Mouse (Mus musculus) lung, embryonic 16.5 days (tissue): ENCODE measurements around the gene Krt42. TPM values are rescaled to one million over a fixed set of nuclear protein-coding genes. Genes with fewer than 3 reads are reported as not detected.
"Not testable (repeated sequence)": the region's sequence is repeated elsewhere in the genome, so short reads cannot be mapped to it uniquely, and the experiment has no call there.

Experiments
- ATAC-seq: fragments of 200-750 bp; cut with Nextera tagmentation; 2 replicates; pipeline ENCODE4 v1.8.0; 2017; ENCODE audit warnings: low read depth, mild to moderate bottlenecking, moderate library complexity
- H3K27ac ChIP-seq: fragments of 300-500 bp; sonication (generic); 2 replicates; pipeline ENCODE4 v1.5.1; 2014; ENCODE audit warnings: mild to moderate bottlenecking, control low read depth, low read length
- H3K27me3 ChIP-seq: fragments of 300-500 bp; sonication (generic); 2 replicates; pipeline ENCODE4 v1.6.1; 2014; ENCODE audit warnings: low read depth, low read length, mixed read lengths; ENCODE audit not compliant: control insufficient read depth, insufficient read depth
- H3K36me3 ChIP-seq: fragments of 300-500 bp; sonication (generic); 2 replicates; pipeline ENCODE4 v1.6.1; 2014; ENCODE audit warnings: low read length; ENCODE audit not compliant: control insufficient read depth, insufficient read depth
- H3K4me1 ChIP-seq: fragments of 300-500 bp; sonication (generic); replicated peaks from 2 replicates; pipeline ENCODE4 v1.6.1; 2014; ENCODE audit warnings: low read length, mixed read lengths; ENCODE audit not compliant: control insufficient read depth, insufficient read depth
- H3K4me2 ChIP-seq: fragments of 300-500 bp; sonication (generic); 2 replicates; pipeline ENCODE4 v1.6.1; 2014; ENCODE audit warnings: low read depth, low read length, control low read depth
- H3K4me3 ChIP-seq: fragments of 300-500 bp; sonication (generic); 2 replicates; pipeline ENCODE4 v1.5.1; 2014; ENCODE audit warnings: mild to moderate bottlenecking, low read length, control low read depth
- H3K9ac ChIP-seq: fragments of 300-500 bp; sonication (generic); 2 replicates; pipeline ENCODE4 v1.6.1; 2014; ENCODE audit warnings: low read length, control low read depth
- H3K9me3 ChIP-seq: fragments of 300-500 bp; sonication (generic); 2 replicates; pipeline ENCODE4 v1.6.1; 2016; ENCODE audit warnings: low read length; ENCODE audit not compliant: control insufficient read depth
- WGBS: fragments of 180-500 bp; shearing (Covaris S2); extraction: QIAGEN DNeasy Blood & Tissue Kit; methylation state at CpG from one replicate; pipeline ENCODE4 v1.1.7; 2014; 5-methylcytosine and 5-hydroxymethylcytosine counted together
- polyA plus RNA-seq: library from polyadenylated mRNA; unstranded; fragments of >200 nt; fragmentation: Nextera tagmentation; extraction: Ambion mirVana; gene quantifications from 2 replicates; pipeline ENCODE4 v1.2.1, GENCODE M21; 2015

The Krt42 gene
- not detected in 2 replicates for polyA plus RNA-seq

- no peaks in the 10 kb centered on the region for H3K9me3 ChIP-seq
- no peak within 1 kb of the TSS for H3K27ac ChIP-seq
- H3K27me3 ChIP-seq = no peaks in the 10 kb centered on the region
- no peak for ATAC-seq
- no peaks in the 10 kb centered on the region for H3K36me3 ChIP-seq
- 83% methylated on average over 7 of the region's 7 CpGs for WGBS
- H3K4me2 ChIP-seq = no peak within 1 kb of the TSS
- no peak within 1 kb of the TSS for H3K9ac ChIP-seq
- no peak within 1 kb of the TSS for H3K4me3 ChIP-seq
- no peaks in the 10 kb centered on the region for H3K4me1 ChIP-seq
These were observed at the start of gene Krt42 for GRCm38 (mm10) chr11:100269821-100270332. Krt42 (minus strand) TSS chr11:100269871.

GRCm38 (mm10) chr11:100318529-100319451 is 49.1 kb upstream of the Krt42 start:
- H3K36me3 ChIP-seq = peaks cover 15% of the 10 kb centered on the region
- ATAC-seq = no peak
- H3K27ac ChIP-seq = peak overlapping the region; percentile 65; the same call in 1 of the 2 replicates
- H3K4me1 ChIP-seq = peaks cover 4% of the 10 kb centered on the region; the same call in 1 of the 2 replicates
- H3K9ac ChIP-seq = peak overlapping the region; percentile 66
- no peaks in the 10 kb centered on the region for H3K9me3 ChIP-seq
- 83% methylated on average over 10 of the region's 10 CpGs for WGBS
- H3K27me3 ChIP-seq = no peaks in the 10 kb centered on the region
- H3K4me3 ChIP-seq = peak overlapping the region; percentile 54
- H3K4me2 ChIP-seq = peak overlapping the region; percentile 78

GRCm38 (mm10) chr11:100317826-100318380 is 48.2 kb upstream of the Krt42 start:
- Histone ChIP-seq H3K4me1 (peaks cover 4% of the 10 kb centered on the region; the same call in 1 of the 2 replicates), H3K4me2 (no peak overlapping the region), H3K27me3 (no peaks in the 10 kb centered on the region), H3K36me3 (peaks cover 15% of the 10 kb centered on the region), H3K4me3 (no peak overlapping the region), H3K9ac (no peak overlapping the region), H3K27ac (no peak overlapping the region), H3K9me3 (no peaks in the 10 kb centered on the region)
- WGBS = 39% methylated on average over 6 of the region's 6 CpGs
- ATAC-seq = no peak

- Histone ChIP-seq H3K4me3 (no peak overlapping the region), H3K36me3 (no peaks in the 10 kb centered on the region), H3K27ac (no peak overlapping the region), H3K27me3 (no peaks in the 10 kb centered on the region), H3K4me2 (no peak overlapping the region), H3K4me1 (no peaks in the 10 kb centered on the region), H3K9ac (no peak overlapping the region), H3K9me3 (no peaks in the 10 kb centered on the region)
- no peak for ATAC-seq
- WGBS = 90% methylated on average over 5 of the region's 5 CpGs
These were observed 45.8 kb upstream of the Krt42 start for GRCm38 (mm10) chr11:100315439-100315838.

GRCm38 (mm10) chr11:100313424-100313823 is 43.8 kb upstream of the Krt42 start:
- no peak overlapping the region for H3K4me2 ChIP-seq
- WGBS = 88% methylated on average over 6 of the region's 6 CpGs
- H3K4me3 ChIP-seq = no peak overlapping the region
- H3K27ac ChIP-seq = no peak overlapping the region
- H3K9ac ChIP-seq = no peak overlapping the region
- H3K4me1 ChIP-seq = no peaks in the 10 kb centered on the region
- no peaks in the 10 kb centered on the region for H3K27me3 ChIP-seq
- H3K36me3 ChIP-seq = no peaks in the 10 kb centered on the region
- no peaks in the 10 kb centered on the region for H3K9me3 ChIP-seq
- ATAC-seq = no peak

GRCm38 (mm10) chr11:100312096-100312679 is 42.5 kb upstream of the Krt42 start:
- peak; percentile 72 for ATAC-seq
- Histone ChIP-seq H3K27me3 (no peaks in the 10 kb centered on the region), H3K27ac (no peak overlapping the region), H3K4me1 (no peaks in the 10 kb centered on the region), H3K36me3 (no peaks in the 10 kb centered on the region), H3K4me2 (no peak overlapping the region), H3K9me3 (no peaks in the 10 kb centered on the region), H3K9ac (no peak overlapping the region), H3K4me3 (no peak overlapping the region)
- WGBS = 17% methylated on average over 5 of the region's 5 CpGs

GRCm38 (mm10) chr11:100311656-100312055 is 42.0 kb upstream of the Krt42 start:
- Histone ChIP-seq H3K36me3 (no peaks in the 10 kb centered on the region), H3K4me2 (no peak overlapping the region), H3K9ac (no peak overlapping the region), H3K4me1 (no peaks in the 10 kb centered on the region), H3K27ac (no peak overlapping the region), H3K4me3 (no peak overlapping the region), H3K9me3 (no peaks in the 10 kb centered on the region), H3K27me3 (no peaks in the 10 kb centered on the region)
- 50% methylated on average over 1 of the region's 1 CpGs for WGBS
- ATAC-seq = no peak

GRCm38 (mm10) chr11:100308672-100309071 is 39.0 kb upstream of the Krt42 start:
- not testable (repeated sequence) for H3K4me3 ChIP-seq, H3K27ac ChIP-seq, H3K4me2 ChIP-seq, H3K9me3 ChIP-seq, H3K27me3 ChIP-seq, H3K9ac ChIP-seq, H3K4me1 ChIP-seq, H3K36me3 ChIP-seq, ATAC-seq
- WGBS = 86% methylated on average over 6 of the region's 6 CpGs

- Histone ChIP-seq H3K9ac (no peak overlapping the region), H3K27me3 (no peaks in the 10 kb centered on the region), H3K4me3 (no peak overlapping the region), H3K36me3 (no peaks in the 10 kb centered on the region), H3K9me3 (no peaks in the 10 kb centered on the region), H3K4me2 (no peak overlapping the region), H3K4me1 (no peaks in the 10 kb centered on the region), H3K27ac (no peak overlapping the region)
- no peak for ATAC-seq
- WGBS = 91% methylated on average over 5 of the region's 5 CpGs
These were observed 38.2 kb upstream of the Krt42 start for GRCm38 (mm10) chr11:100307900-100308299.
